Mouse (Mus musculus): Measurements from ENCODE around the gene Hoxa5.

Gene Hoxa5

DNA sequence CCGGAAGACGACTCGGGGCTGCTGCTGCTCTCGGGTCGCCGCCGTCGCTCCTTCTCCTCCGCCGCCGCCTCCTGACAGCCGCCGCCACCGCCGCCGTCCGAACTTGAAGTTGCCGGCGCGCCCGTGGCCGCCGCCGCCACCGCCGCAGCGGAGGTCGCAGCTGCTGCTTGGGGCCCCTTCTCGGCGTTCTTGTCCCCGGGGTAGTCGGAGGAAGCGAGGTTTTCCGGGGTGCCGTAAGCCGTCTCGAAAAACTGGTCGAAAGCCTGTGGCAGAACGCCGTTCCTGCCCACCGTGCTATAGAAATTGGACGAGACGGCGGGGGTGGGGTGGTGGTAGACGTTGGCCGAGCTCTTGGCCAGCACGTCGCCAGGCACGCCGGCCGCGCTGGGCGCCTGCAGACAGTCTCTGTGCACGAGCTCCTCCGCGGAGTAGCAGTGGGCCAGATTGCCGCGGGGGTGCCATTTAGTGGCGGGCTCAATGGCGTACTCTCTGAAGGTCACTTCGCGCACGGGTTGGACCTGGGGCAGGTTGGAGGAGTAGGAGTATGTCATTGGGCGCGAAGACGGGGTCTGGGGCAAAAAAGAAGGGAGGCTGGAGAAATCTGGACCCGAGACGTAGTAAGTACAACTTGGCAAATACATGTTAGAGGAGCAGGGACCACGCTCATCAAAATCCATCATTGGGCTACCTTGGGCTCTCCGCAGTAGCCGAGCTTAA lies 40.8 kb upstream of the Hoxa5 start:
- TF ChIP-seq GATA4 (IDR thresholded peaks at IDR 0.05; ENCODE audit: insufficient replicate concordance, low read length) = no peak

- TF ChIP-seq GATA4 (IDR thresholded peaks at IDR 0.05; ENCODE audit: insufficient replicate concordance, low read length) = no peak
Observed at GRCm38 (mm10) chr6:52244471-52245039, 40.2 kb upstream of the Hoxa5 start.

GRCm38 (mm10) chr6:52243681-52244121 lies 39.3 kb upstream of the Hoxa5 start:
- TF ChIP-seq GATA4 (IDR thresholded peaks at IDR 0.05; ENCODE audit: insufficient replicate concordance, low read length) = no peak

- TF ChIP-seq GATA4 (IDR thresholded peaks at IDR 0.05; ENCODE audit: insufficient replicate concordance, low read length) = no peak
Observed at GRCm38 (mm10) chr6:52242801-52243332, 38.5 kb upstream of the Hoxa5 start.

- TF ChIP-seq GATA4 (IDR thresholded peaks at IDR 0.05; ENCODE audit: insufficient replicate concordance, low read length) = no peak
Observed at GRCm38 (mm10) chr6:52241001-52241621, 36.7 kb upstream of the Hoxa5 start.

- TF ChIP-seq GATA4 (IDR thresholded peaks at IDR 0.05; ENCODE audit: insufficient replicate concordance, low read length) = no peak; the same call in 1 of the 2 replicates
Observed at GRCm38 (mm10) chr6:52240389-52241000, 36.1 kb upstream of the Hoxa5 start, which contains the start of gene Hoxa10. Gene Hoxa10, minus strand, starts transcription at chr6:52240854.

DNA sequence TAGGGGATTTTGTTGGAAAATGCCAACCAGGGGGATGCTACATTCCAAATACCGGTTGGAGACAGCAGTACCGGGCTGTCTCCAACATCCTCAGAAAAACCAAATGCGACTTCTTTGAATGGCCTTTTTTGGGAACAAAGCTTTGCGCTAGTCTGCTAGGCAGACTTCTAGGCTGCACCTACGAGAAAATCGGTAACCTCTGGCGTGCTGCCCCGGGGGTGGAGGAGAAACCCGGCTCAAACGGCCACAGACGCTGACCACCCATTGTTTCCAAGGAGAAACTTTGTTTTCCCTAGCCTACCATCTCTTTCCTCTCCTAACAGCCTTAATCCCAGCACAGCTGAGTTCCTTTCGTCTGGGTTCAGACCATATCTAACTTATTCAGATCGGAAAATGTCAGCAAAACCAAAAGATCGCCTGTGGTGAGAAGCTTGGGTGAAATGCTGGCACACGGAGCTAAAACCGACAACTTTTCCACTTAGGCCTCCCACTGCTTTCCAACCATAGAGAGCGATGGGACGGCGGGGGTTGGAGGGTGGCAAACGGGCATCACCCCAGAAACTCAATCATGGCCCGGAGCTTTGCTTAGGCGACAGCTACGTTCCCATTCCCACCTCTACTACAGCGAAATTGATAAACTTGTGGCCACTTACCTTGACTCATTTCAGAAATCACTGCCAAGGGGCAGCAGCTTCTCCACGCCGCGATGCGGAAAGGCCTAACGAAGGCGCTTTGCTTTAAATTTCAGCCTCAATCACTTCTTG lies 35.4 kb upstream of the Hoxa5 start:
- TF ChIP-seq GATA4 (IDR thresholded peaks at IDR 0.05; ENCODE audit: insufficient replicate concordance, low read length) = no peak

DNA sequence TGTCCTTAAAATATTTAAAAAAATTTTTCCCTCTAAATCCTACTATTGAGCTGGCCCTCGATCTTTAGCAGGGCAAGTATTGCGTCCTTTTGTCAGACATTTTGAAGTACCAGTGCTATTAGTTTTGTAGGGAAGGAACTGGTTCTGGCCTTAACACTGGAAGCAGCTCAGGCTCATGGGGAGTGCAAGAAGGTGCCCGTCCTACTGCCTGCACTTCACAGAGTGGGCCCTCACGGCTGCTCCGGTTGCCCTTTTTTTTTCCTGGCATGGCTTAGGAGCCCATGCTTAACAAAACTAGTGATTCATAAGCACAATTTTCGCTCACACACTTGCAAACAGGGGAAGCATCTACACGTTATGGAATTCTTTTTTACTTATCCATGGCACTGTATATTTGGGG lies 34.6 kb upstream of the Hoxa5 start:
- no peak for TF ChIP-seq GATA4 (IDR thresholded peaks at IDR 0.05; ENCODE audit: insufficient replicate concordance, low read length)

DNA sequence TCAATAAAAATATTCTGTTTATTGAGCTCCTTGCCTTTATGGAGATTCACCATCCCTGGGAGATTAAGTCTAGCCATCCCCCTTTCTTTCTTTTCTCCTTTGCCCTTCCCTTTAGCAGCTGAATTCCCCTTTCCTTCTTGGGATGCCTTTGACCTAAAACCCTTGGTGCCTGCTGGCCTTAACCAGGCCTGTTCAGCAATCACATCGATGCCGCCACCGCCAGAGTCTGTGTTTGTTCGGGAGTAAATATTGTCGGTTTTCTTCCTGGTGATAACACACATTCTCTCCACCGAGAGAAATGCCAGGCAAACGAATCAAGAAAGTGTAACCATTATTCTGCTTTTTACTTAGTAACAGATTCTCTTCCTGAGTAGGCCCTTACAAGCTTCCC lies 33.8 kb upstream of the Hoxa5 start:
- no peak for TF ChIP-seq GATA4 (IDR thresholded peaks at IDR 0.05; ENCODE audit: insufficient replicate concordance, low read length)

DNA sequence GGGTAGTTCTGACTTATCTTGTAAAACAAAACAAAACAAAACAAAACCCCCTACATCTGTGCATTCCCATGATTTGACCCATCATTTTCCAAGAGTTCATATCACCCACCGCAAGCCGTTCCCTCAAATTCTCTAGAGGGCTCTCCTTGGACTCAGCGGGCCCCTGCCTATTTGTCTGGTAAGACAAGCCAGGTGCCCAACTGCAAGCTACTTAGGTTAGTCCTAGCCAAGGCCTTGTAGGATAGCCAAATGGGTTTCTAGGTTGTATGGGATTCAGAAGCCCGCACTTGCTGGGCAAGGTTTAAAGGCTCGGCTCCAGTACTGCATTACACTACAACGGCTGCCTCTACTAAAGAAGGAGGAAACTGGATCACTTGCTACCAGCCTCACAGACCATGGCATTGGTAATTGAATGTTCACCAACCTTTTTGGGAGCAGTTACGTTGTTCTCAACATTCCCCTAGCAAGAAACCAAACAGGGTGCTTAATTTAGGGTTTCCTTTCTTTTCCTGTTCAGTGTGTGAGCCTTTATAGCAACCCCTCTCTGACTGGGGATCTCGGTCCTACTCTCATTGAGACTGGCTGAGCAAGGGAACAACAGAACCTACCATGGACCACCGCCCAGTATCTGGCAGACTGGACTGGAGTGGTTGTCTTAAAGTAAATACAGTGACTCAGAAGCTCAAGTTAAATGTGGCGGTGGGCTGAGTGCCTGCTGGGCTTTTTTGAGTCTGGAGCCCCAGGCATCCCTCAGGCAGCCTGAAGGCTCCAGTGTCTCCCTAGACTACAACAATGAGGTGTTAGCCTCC lies 33.2 kb upstream of the Hoxa5 start:
- no peak for TF ChIP-seq GATA4 (IDR thresholded peaks at IDR 0.05; ENCODE audit: insufficient replicate concordance, low read length)

DNA sequence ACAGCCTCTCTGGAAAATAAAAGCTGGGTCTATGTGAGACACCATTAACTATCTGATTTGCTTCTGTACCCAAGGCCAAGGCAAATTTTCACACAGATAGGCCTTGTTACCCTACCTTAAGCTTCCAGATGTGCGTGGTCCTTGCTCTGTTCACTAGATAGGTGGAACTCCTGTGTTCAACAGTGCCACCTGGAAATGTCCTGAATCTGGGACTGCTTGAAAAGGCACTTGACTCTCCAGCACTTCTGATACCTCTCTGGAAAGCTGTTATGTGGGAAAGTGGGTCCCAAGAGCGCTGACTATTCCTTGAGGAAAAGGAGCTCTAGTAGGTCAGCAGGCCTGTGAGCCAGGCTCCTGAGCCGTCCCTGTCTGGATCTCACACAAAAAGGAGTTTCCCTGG lies 32.4 kb upstream of the Hoxa5 start:
- TF ChIP-seq GATA4 (IDR thresholded peaks at IDR 0.05; ENCODE audit: insufficient replicate concordance, low read length) = no peak

DNA sequence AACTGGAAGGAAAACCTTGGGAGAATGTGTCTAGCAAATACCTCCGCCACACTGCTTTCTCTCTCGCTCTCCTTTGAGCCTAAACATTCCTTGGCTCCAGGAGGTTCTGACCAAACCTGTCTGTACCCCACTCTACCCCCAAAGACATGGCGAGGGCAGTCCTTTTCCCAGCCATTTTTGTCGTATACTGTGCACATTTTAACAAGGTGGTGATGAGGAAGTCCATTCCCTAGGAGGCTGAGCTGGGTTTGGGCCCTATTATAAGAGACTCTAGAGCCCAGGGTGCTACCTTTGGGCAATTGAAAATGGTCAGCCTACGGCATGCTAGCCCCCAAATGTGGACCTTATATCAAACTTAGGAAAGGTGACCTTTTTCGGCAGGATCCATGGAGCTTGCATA lies 31.5 kb upstream of the Hoxa5 start:
- no peak for TF ChIP-seq GATA4 (IDR thresholded peaks at IDR 0.05; ENCODE audit: insufficient replicate concordance, low read length)

DNA sequence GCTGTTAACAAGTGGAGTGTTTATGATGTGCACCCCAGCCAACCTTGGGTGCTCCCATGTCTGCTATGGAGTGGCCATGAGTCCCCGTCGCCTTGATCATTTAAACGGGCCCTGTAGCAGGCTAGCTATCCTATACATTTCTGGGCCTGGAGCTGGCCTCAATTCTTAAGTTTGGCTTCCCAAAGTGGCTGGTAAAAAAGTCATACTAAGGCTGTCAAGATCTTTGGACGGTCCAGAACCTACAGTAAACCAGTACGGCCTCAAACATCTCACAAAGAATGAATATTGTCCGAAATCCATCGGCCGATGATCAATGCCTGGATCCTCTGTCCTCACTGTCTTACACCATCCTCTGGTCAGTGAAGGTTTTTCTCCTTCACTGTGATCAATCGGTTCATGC lies 30.9 kb upstream of the Hoxa5 start:
- no peak for TF ChIP-seq GATA4 (IDR thresholded peaks at IDR 0.05; ENCODE audit: insufficient replicate concordance, low read length)
